Mouse (Mus musculus) limb, embryonic 10.5 days (tissue): ENCODE measurements at regions not wholly inside any gene's neighbourhood (a gene's known extent, or its start where the extent isn't known, plus 50 kb on each side); places are given as distances from the start of the nearest gene placed in this dataset.

Experiments
- DNase-seq: peaks from one replicate; pipeline ENCODE4 v3.0.0-alpha.2; 2017; ENCODE audit warnings: low spot score
- H3K27ac ChIP-seq: fragments of 300-500 bp; sonication (generic); 2 replicates; pipeline ENCODE4 v1.5.1; 2016; ENCODE audit warnings: mild to moderate bottlenecking
- H3K27me3 ChIP-seq: fragments of 300-500 bp; sonication (generic); 2 replicates; pipeline ENCODE4 v1.6.1; 2016; ENCODE audit warnings: low read depth, mild to moderate bottlenecking; ENCODE audit not compliant: poor library complexity, severe bottlenecking
- H3K36me3 ChIP-seq: fragments of 300-500 bp; sonication (generic); 2 replicates; pipeline ENCODE4 v1.6.1; 2016; ENCODE audit warnings: mild to moderate bottlenecking, moderate library complexity
- H3K4me1 ChIP-seq: fragments of 300-500 bp; sonication (generic); 2 replicates; pipeline ENCODE4 v1.6.1; 2016
- H3K4me3 ChIP-seq: fragments of 300-500 bp; sonication (generic); 2 replicates; pipeline ENCODE4 v1.5.1; 2016; ENCODE audit warnings: mild to moderate bottlenecking, moderate library complexity
- H3K9me3 ChIP-seq: fragments of 300-500 bp; sonication (generic); replicated peaks from 2 replicates; pipeline ENCODE4 v1.6.1; 2016; ENCODE audit warnings: mild to moderate bottlenecking
- WGBS: fragments of 180-500 bp; shearing (Covaris S2); methylation state at CpG from one replicate; pipeline ENCODE4 v1.1.7; 2016; 5-methylcytosine and 5-hydroxymethylcytosine counted together

- 73% methylated on average over 2 of the region's 2 CpGs for WGBS
- H3K9me3 ChIP-seq: no peaks in the 10 kb centered on the region
- H3K36me3 ChIP-seq: no peaks in the 10 kb centered on the region
- H3K4me3 ChIP-seq: no peak overlapping the region
- peaks cover 11% of the 10 kb centered on the region for H3K4me1 ChIP-seq
- H3K27me3 ChIP-seq: no peaks in the 10 kb centered on the region
- no peak overlapping the region for H3K27ac ChIP-seq
- DNase-seq: no peak
These were observed 295.2 kb upstream of the Gadl1 start for GRCm38 (mm10) chr9:115614007-115614406.

DNA sequence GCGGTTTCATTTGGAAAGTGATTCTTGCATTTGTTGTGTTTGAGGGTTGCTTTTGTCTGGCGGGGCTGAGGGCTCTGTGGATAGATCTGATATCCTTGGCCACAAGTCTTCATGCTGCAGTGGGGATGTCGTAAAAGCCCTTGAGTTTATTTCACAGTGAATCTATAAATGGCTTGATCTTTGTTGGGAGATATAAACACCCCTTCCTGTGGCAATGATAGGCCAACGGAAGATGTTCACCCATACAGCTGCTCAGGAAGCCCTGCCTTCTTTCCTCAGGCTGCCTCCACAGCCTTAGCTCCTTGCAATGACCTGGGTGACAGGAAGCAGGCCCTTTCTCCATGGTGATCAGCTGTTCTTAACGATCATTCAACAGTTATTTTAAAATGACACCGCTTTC is 291.3 kb upstream of the Gadl1 start:
- peaks cover 11% of the 10 kb centered on the region for H3K4me1 ChIP-seq
- 86% methylated on average over 6 of the region's 6 CpGs for WGBS

DNA sequence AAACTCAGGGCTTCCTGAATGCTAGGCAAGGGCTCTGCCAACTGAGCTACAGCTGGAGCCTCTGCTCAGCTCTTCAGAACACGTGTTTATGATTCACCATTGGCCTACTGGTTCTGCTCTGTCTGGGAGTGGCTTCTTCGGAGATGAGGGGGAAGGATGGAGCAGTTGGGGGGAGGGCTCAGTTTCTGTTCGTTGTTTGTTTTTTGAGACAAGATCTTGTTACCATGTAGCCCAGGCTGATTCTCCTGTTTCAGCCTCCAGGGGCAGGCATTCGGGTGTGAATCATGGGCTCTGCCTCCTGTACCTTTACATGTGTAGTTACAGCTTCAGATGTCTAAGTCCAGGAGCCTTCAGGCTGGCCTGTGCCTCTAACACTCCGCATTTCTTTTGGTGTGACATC is 285.3 kb upstream of the Gadl1 start:
- Histone ChIP-seq H3K4me1 (peaks cover 27% of the 10 kb centered on the region), H3K27ac (no peak overlapping the region), H3K4me3 (no peak overlapping the region), H3K9me3 (no peaks in the 10 kb centered on the region), H3K27me3 (no peaks in the 10 kb centered on the region), H3K36me3 (no peaks in the 10 kb centered on the region)
- no peak for DNase-seq
- 51% methylated on average over 5 of the region's 5 CpGs for WGBS

More for the DNA sequence above, 291.3 kb upstream of the Gadl1 start:
- no peaks in the 10 kb centered on the region for H3K27me3 ChIP-seq
- H3K4me3 ChIP-seq: no peak overlapping the region
- no peaks in the 10 kb centered on the region for H3K36me3 ChIP-seq
- H3K9me3 ChIP-seq: no peaks in the 10 kb centered on the region
- no peak overlapping the region for H3K27ac ChIP-seq
- no peak for DNase-seq

DNA sequence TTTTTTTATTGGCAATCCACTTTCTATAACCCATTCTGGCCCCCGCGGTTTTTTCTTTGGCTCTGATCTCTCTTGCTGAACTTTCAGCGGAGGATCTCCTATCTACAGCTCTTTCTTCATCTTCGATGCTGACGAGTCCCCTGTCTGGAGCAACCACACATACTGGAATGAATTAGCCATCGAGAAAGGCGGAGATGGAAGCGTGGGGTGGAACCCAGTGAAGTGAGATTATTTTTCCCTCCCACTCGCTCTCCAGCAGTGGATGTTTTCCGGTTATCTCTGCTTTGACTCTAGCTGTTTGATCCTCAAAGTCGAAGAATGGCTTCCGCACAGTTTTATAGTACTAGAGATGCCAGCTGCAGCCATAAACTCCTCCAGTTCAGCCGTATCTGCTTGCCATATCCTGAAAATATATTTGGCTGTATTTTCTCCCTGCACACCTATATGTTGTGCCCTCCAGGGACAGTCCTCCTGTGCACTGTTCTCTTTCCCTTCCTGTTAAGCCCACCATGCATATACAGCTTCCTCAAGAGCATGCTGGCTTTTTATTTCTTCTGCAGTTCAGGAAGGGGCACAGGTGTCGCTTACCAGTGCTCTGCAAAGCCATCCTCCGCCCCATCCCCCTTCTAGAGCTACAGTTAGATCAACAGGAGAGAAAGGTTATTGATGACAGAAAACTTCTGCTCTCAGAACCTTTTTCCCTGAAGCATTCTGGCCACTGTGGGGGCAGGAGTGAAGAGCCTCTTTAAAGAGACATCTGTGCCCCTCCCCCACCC is 284.3 kb upstream of the Gadl1 start:
- H3K27me3 ChIP-seq: no peaks in the 10 kb centered on the region
- no peaks in the 10 kb centered on the region for H3K9me3 ChIP-seq
- no peak overlapping the region for H3K4me3 ChIP-seq
- H3K36me3 ChIP-seq: no peaks in the 10 kb centered on the region
- WGBS: 74% methylated on average over 15 of the region's 15 CpGs
- no peak overlapping the region for H3K27ac ChIP-seq
- peaks cover 27% of the 10 kb centered on the region for H3K4me1 ChIP-seq
- no peak for DNase-seq

DNA sequence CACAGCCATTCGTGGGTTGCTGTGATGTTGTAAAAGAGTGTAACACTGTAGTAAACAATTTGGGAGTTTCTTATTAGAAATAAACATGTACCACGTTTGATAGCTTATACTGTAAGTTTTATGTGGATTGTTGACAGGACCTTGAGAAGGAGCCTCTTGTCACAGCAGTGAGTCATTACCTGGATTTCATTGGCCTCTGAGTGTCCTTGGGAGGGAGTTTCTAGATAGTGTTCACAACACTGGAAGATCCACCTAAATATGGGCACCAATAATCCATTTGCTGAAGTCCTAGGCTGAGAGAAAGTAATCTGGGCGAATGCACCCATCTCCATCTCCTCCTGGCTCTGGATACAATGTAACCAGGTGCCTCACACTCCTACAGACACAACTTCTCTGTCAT is 281.7 kb upstream of the Gadl1 start:
- no peak for DNase-seq
- Histone ChIP-seq H3K9me3 (no peaks in the 10 kb centered on the region), H3K36me3 (no peaks in the 10 kb centered on the region), H3K4me1 (peaks cover 27% of the 10 kb centered on the region), H3K27me3 (no peaks in the 10 kb centered on the region), H3K27ac (no peak overlapping the region), H3K4me3 (no peak overlapping the region)
- WGBS: 89% methylated on average over 3 of the region's 3 CpGs

DNA sequence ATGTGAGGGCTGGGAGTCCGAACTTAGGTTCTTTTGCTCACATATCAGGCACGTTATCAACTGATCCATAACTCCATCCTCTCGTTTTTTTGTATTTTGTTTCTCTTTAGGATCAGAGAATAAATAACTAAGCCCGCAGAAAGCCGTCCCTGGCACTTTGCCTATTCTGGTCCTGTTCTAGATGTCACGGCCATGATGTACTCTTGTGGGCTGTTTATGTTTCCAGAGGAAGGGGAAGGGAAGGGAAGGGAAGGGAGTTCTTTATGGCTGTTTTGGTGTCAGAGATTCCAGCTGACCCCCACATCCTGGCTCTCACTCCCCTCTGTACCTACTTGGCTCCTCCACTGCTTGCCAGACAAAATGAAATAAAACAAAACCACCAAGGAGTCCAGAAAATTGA is 272.1 kb upstream of the Gadl1 start:
- Histone ChIP-seq H3K4me3 (no peak overlapping the region), H3K27ac (no peak overlapping the region), H3K9me3 (no peaks in the 10 kb centered on the region), H3K27me3 (no peaks in the 10 kb centered on the region), H3K36me3 (no peaks in the 10 kb centered on the region), H3K4me1 (peaks cover 10% of the 10 kb centered on the region)
- no peak for DNase-seq
- WGBS: 88% methylated on average over 6 of the region's 6 CpGs

- Histone ChIP-seq H3K4me3 (no peak overlapping the region), H3K27me3 (no peaks in the 10 kb centered on the region), H3K4me1 (peaks cover 5% of the 10 kb centered on the region; the same call in 1 of the 2 replicates), H3K9me3 (no peaks in the 10 kb centered on the region), H3K27ac (no peak overlapping the region), H3K36me3 (no peaks in the 10 kb centered on the region)
- WGBS: 90% methylated on average over 2 of the region's 2 CpGs
- no peak for DNase-seq
These were observed 268.5 kb upstream of the Gadl1 start for GRCm38 (mm10) chr9:115640781-115641180.

DNA sequence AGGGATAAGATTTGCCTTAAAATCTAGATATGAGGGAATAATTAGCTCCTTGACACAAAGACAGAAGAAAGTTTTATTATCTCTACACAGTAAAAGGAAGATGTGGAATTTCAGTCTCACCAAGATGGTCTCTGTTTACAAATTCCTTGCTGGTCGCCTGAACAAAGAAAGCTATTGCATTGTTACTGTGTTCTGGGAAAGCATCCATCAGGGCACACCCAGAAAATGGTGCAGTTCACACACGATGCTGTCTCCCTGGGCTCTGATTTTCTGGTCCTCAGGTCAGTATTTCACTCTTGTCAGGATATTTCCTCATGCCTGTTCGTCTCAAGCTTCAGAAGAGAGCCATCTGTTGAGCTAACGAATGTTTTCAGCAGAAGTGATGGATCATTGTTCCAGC is 267.2 kb upstream of the Gadl1 start:
- H3K27me3 ChIP-seq: no peaks in the 10 kb centered on the region
- DNase-seq: no peak
- H3K9me3 ChIP-seq: no peaks in the 10 kb centered on the region
- H3K4me1 ChIP-seq: 0 out of 2 replicates have a peak, but pooled peaks cover 4% of the 10 kb centered on the region
- H3K36me3 ChIP-seq: no peaks in the 10 kb centered on the region
- 31% methylated on average over 4 of the region's 4 CpGs for WGBS
- H3K4me3 ChIP-seq: no peak overlapping the region
- no peak overlapping the region for H3K27ac ChIP-seq

- H3K4me1 ChIP-seq: peaks cover 22% of the 10 kb centered on the region
- no peaks in the 10 kb centered on the region for H3K36me3 ChIP-seq
- no peaks in the 10 kb centered on the region for H3K9me3 ChIP-seq
- no peak for DNase-seq
- no peak overlapping the region for H3K27ac ChIP-seq
- H3K27me3 ChIP-seq: 0 out of 2 replicates have a peak, but pooled peaks cover 3% of the 10 kb centered on the region
- 77% methylated on average over 9 of the region's 9 CpGs for WGBS
- no peak overlapping the region for H3K4me3 ChIP-seq
These were observed 264.3 kb upstream of the Gadl1 start for GRCm38 (mm10) chr9:115644953-115645352.

- whole genome bisulfite sequencing: 64% methylated on average over 7 of the region's 7 CpGs
- no peaks in the 10 kb centered on the region for H3K36me3 ChIP-seq
These were observed 263.0 kb upstream of the Gadl1 start for GRCm38 (mm10) chr9:115646226-115646625.

DNA sequence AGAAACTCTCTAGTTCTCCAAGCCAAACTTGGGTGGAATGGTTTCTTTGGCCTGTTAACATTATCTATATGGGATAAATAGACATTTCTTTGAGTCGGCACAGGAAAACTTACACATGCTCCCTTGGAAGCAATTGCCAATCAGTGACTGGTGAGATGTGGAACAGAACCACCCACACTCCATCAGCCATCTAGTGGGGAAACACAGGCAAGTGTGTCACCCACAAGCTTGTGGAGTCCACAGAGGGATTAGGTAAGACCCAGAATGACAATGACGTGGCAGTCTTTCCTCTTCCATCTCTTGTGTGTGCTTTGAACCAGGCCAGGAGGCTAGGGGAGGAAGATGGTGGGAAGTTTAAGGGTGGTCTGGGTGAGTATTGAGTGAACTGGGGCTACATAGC is 257.5 kb upstream of the Gadl1 start:
- no peak for DNase-seq
- Histone ChIP-seq H3K4me3 (no peak overlapping the region), H3K9me3 (no peaks in the 10 kb centered on the region), H3K27me3 (0 out of 2 replicates have a peak, but pooled peaks cover 3% of the 10 kb centered on the region), H3K27ac (no peak overlapping the region), H3K36me3 (no peaks in the 10 kb centered on the region), H3K4me1 (peaks cover 19% of the 10 kb centered on the region)
- WGBS: 93% methylated on average over 2 of the region's 2 CpGs

More at GRCm38 (mm10) chr9:115646226-115646625, 263.0 kb upstream of the Gadl1 start:
- DNase-seq: no peak
- Histone ChIP-seq H3K4me1 (peaks cover 22% of the 10 kb centered on the region), H3K4me3 (no peak overlapping the region), H3K27ac (no peak overlapping the region), H3K9me3 (no peaks in the 10 kb centered on the region), H3K27me3 (0 out of 2 replicates have a peak, but pooled peaks cover 3% of the 10 kb centered on the region)

- WGBS: 97% methylated on average over 5 of the region's 5 CpGs
- no peak for DNase-seq
- Histone ChIP-seq H3K9me3 (no peaks in the 10 kb centered on the region), H3K4me1 (peaks cover 21% of the 10 kb centered on the region), H3K4me3 (no peak overlapping the region), H3K27me3 (no peaks in the 10 kb centered on the region), H3K27ac (no peak overlapping the region), H3K36me3 (no peaks in the 10 kb centered on the region)
These were observed 256.1 kb upstream of the Gadl1 start for GRCm38 (mm10) chr9:115653116-115653515.

DNA sequence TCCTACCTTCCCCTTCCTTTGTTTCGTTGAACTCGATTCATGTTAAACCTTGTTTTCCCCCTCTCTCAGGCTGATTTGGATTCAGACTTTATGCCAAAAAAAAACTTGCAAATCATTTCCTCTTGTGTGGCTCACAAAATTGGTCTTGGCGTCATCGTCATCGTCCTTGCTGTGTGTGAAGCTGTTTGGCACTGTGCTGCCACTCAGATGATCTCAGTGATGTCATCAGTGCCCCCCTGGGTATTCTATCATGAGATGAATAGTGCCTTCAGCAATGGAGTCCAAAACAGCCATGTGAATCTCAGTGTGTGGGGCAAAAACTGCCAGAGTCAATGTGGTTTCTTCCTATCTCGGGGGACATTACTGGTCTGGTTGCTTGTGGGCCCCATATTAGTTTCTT is 254.3 kb upstream of the Gadl1 start:
- Histone ChIP-seq H3K36me3 (no peaks in the 10 kb centered on the region), H3K4me3 (no peak overlapping the region), H3K27me3 (no peaks in the 10 kb centered on the region), H3K4me1 (peaks cover 6% of the 10 kb centered on the region; the same call in 1 of the 2 replicates), H3K9me3 (no peaks in the 10 kb centered on the region), H3K27ac (no peak overlapping the region)
- DNase-seq: no peak
- WGBS: 91% methylated on average over 6 of the region's 6 CpGs

DNA sequence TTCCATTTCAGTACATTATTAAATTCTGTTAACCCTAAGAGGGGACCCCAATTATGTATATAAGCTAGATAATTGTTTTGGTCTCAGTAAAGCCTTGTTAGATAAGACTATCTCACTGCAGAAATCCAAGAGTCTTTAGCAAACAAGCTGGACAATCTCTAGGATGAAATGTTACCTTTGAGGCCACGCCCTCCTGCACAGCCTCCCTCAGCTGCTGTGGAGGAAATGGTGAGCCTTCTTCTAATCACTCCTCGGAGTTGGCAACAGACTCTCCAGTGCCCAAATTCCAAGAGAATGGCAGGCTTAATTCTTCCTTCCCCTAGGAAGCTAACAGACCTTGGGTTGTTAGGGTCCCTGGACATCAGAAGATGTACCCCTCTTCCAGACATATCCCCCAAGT is 252.7 kb upstream of the Gadl1 start:
- no peaks in the 10 kb centered on the region for H3K9me3 ChIP-seq
- peaks cover 9% of the 10 kb centered on the region for H3K4me1 ChIP-seq
- no peak for DNase-seq
- no peaks in the 10 kb centered on the region for H3K36me3 ChIP-seq
- WGBS: 71% methylated on average over 2 of the region's 2 CpGs
- H3K4me3 ChIP-seq: no peak overlapping the region
- H3K27me3 ChIP-seq: no peaks in the 10 kb centered on the region
- H3K27ac ChIP-seq: no peak overlapping the region
